Comparison of ENCODE assay signal across 8 mouse cellular contexts in the genomic region with DNA sequence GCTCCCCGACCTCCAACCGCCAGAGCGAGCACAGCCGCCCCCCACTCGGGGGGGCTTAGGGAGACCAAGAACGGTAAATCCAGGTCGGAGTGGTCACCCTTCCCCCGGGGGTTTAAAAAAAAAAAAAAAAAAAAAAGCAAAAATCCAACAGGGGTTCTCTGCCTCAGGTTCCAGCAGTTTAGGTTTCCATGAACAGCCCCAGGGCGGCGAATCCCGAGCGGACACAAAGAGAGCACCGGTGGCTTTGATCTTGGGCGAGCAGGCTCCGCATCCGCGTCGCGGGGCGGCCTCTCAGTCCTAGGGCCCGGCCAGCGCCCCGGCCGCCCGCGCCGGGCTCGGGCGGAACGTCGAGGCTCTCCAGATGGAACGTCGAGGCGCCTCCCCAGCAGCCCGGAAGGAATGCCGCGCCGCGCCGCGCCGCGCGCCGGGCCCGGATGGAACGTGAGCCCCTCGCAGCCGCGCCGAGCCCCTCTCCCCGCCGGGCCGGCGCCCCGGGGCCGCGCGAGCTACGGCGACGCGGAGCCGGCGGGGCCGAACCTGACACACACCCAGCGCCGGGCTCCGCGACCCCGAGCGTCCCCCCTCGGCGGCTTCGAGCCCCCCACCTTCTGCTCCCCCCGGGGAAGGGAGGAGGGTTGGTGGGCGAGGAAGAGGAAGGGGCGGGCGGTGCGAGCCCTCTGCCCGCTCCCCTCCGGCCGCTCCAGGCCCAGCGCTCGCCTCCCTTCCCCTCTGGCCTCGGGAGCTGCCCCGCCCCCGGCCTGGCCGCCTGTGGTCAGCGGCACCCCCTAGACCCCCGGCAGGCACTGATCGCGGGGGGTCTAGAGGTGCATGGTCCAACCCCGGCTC. TPM values are rescaled to one million over a fixed set of nuclear protein-coding genes. Genes with fewer than 3 reads are reported as not detected.
DNase-seq lines count a peak whose midpoint lies in the region; ATAC-seq and TF ChIP-seq lines count a peak whose summit lies in the region.

A gene (minus strand): TSS at position 135 of the 846 bp plus-strand sequence.

- peak; percentile 44 for ATAC-seq in hindbrain, embryonic 14.5 days (ENCODE audit: low FRiP score)

- peak within 1 kb of the TSS; percentile 87 for H3K4me3 ChIP-seq in hindbrain, embryonic 14.5 days (replicated peaks; ENCODE audit: low read length)
- peak within 1 kb of the TSS; percentile 87 for H3K4me3 ChIP-seq in liver, adult 2 months (ENCODE audit: insufficient read depth, low read depth, low read length)

- H3K27ac ChIP-seq in hindbrain, embryonic 14.5 days = peak within 1 kb of the TSS; percentile 98
- peak within 1 kb of the TSS; percentile 98 for H3K27ac ChIP-seq in liver, adult 2 months (replicated peaks; ENCODE audit: insufficient read depth, low read depth, low read length)

- H3K27me3 ChIP-seq in hindbrain, embryonic 14.5 days (ENCODE audit: control insufficient read depth, insufficient read depth, low read length) = no peaks in the 10 kb centered on the region
- no peaks in the 10 kb centered on the region for H3K27me3 ChIP-seq in liver, adult 2 months (ENCODE audit: control insufficient read depth, insufficient read depth, low read length)

- H3K9ac ChIP-seq in hindbrain, embryonic 14.5 days = peak within 1 kb of the TSS; percentile 94
- H3K9ac ChIP-seq in liver, adult 2 months (ENCODE audit: low read depth, low read length) = peak within 1 kb of the TSS; percentile 95

- TF ChIP-seq CTCF in liver, adult 2 months (IDR thresholded peaks at IDR 0.05; ENCODE audit: low read depth, low read length) = no peak

- DNase-seq in retina, embryonic 14.5 days (ENCODE audit: low spot score) = peak; percentile 52
- no peak for DNase-seq in retina, postnatal 1 day
- DNase-seq in adrenal gland, postnatal 14 days = peak; percentile 64
- peak; percentile 40 for DNase-seq in forelimb bud, embryonic 11.5 days (ENCODE audit: low read depth, low spot score)
- peak; percentile 42 for DNase-seq in hindbrain, embryonic 14.5 days (ENCODE audit: low spot score)
- no peak for DNase-seq in liver, adult 2 months (ENCODE audit: extremely low read depth, low read depth, low spot score)
- peak; percentile 54 for DNase-seq in naive thymus-derived CD4-positive, alpha-beta T cell, adult 2 months (ENCODE audit: low read depth)
- DNase-seq in c-Kit-positive CD71-positive TER-119-positive erythroid progenitor cells, embryonic 14.5 days (ENCODE audit: low spot score) = no peak

- peaks cover 39% of the 10 kb centered on the region for H3K79me2 ChIP-seq in liver, adult 2 months (ENCODE audit: control insufficient read depth, insufficient read depth, low read length)

- WGBS in hindbrain, embryonic 14.5 days = under 1% methylated on average over 66 of the region's 94 CpGs
- under 1% methylated on average over 88 of the region's 94 CpGs for WGBS in liver, adult 2 months

- H3K9me3 ChIP-seq in hindbrain, embryonic 14.5 days (ENCODE audit: control insufficient read depth, low read length) = no peaks in the 10 kb centered on the region

- TF ChIP-seq POLR2A in liver, adult 2 months (IDR thresholded peaks at IDR 0.05; ENCODE audit: extremely low read depth, insufficient read depth, low read length) = no peak

- H3K4me1 ChIP-seq in hindbrain, embryonic 14.5 days (replicated peaks; ENCODE audit: control insufficient read depth, insufficient read depth, low read length) = peaks cover 43% of the 10 kb centered on the region
- H3K4me1 ChIP-seq in liver, adult 2 months (ENCODE audit: control insufficient read depth, insufficient read depth, low read length) = peaks cover 27% of the 10 kb centered on the region

- peak within 1 kb of the TSS; percentile 84 for H3K4me2 ChIP-seq in hindbrain, embryonic 14.5 days (replicated peaks)

- H3K36me3 ChIP-seq in hindbrain, embryonic 14.5 days (replicated peaks; ENCODE audit: control insufficient read depth, insufficient read depth) = peaks cover 3% of the 10 kb centered on the region
- H3K36me3 ChIP-seq in liver, adult 2 months (ENCODE audit: control insufficient read depth, insufficient read depth, low read length) = peaks cover 3% of the 10 kb centered on the region

RNA-seq across cellular contexts. Expression of the gene that starts here (rescaled TPM):
- total RNA-seq in adrenal gland, postnatal 14 days (2021) = 64.0 and 66.6 TPM in 2 replicates
- polyA plus RNA-seq in hindbrain, embryonic 14.5 days (2014; fragmentation: Nextera tagmentation; extraction: Ambion mirVana) = 12.9 and 14.9 TPM in 2 replicates
- total RNA-seq in liver, adult 2 months (2014; rRNA removed) = 6.6 and 10.1 TPM in 2 replicates
- 7.1 and 10.3 TPM in 2 replicates for polyA plus RNA-seq in liver, adult 2 months (2012; rRNA removed)

Comparison
In these comparisons a context has a peak if more than half of its experiments do, and no peak if none do; other contexts are left out.
1. DNase-seq: peak in retina, embryonic 14.5 days (single experiment), adrenal gland, postnatal 14 days (single experiment), forelimb bud, embryonic 11.5 days (single experiment), hindbrain, embryonic 14.5 days (single experiment) and naive thymus-derived CD4-positive, alpha-beta T cell, adult 2 months (single experiment); none in retina, postnatal 1 day (single experiment), liver, adult 2 months (single experiment) and c-Kit-positive CD71-positive TER-119-positive erythroid progenitor cells, embryonic 14.5 days (single experiment).